Mouse (Mus musculus) kidney, postnatal 14 days (tissue): Measurements from ENCODE around the gene Spns2.

ENCODE experiments used
- DNase-seq: peaks from one replicate; pipeline ENCODE4 v3.0.0; 2022; ENCODE audit warnings: mixed read lengths

Gene Spns2

GRCm38 (mm10) chr11:72500139-72500538 lies 10.4 kb upstream of the Spns2 start:
- no peak for DNase-seq

GRCm38 (mm10) chr11:72497367-72497766 lies 7.7 kb upstream of the Spns2 start:
- DNase-seq, result no peak

GRCm38 (mm10) chr11:72496775-72497174 lies 7.1 kb upstream of the Spns2 start:
- no peak for DNase-seq

- no peak for DNase-seq
Observed at GRCm38 (mm10) chr11:72496066-72496465, 6.4 kb upstream of the Spns2 start.

GRCm38 (mm10) chr11:72494046-72494988 lies 4.6 kb upstream of the Spns2 start:
- DNase-seq, result peak; percentile 30

- no peak for DNase-seq
Observed at GRCm38 (mm10) chr11:72491130-72491960, 1.6 kb upstream of the Spns2 start.

- peak; percentile 30 for DNase-seq
Observed at GRCm38 (mm10) chr11:72489397-72489796, 307 bp downstream of the Spns2 start.

GRCm38 (mm10) chr11:72488753-72489271 lies 892 bp downstream of the Spns2 start:
- peak; percentile 49 for DNase-seq

GRCm38 (mm10) chr11:72487739-72488138 lies 2.0 kb downstream of the Spns2 start:
- DNase-seq, result no peak

- no peak for DNase-seq
Observed at GRCm38 (mm10) chr11:72487171-72487570, 2.5 kb downstream of the Spns2 start.

GRCm38 (mm10) chr11:72485960-72486359 lies 3.7 kb downstream of the Spns2 start:
- DNase-seq, result no peak

GRCm38 (mm10) chr11:72485157-72485556 lies 4.5 kb downstream of the Spns2 start:
- no peak for DNase-seq

GRCm38 (mm10) chr11:72484549-72484948 lies 5.2 kb downstream of the Spns2 start:
- peak; percentile 21 for DNase-seq

- no peak for DNase-seq
Observed at GRCm38 (mm10) chr11:72481952-72482351, 7.8 kb downstream of the Spns2 start.

- DNase-seq, result no peak
Observed at GRCm38 (mm10) chr11:72481313-72481712, 8.4 kb downstream of the Spns2 start.

GRCm38 (mm10) chr11:72479499-72479898 lies 10.2 kb downstream of the Spns2 start:
- DNase-seq, result no peak

- peak; percentile 53 for DNase-seq
Observed at GRCm38 (mm10) chr11:72478228-72478627, 11.5 kb downstream of the Spns2 start.

GRCm38 (mm10) chr11:72477653-72478052 lies 12.1 kb downstream of the Spns2 start:
- DNase-seq, result no peak

GRCm38 (mm10) chr11:72477182-72477581 lies 12.5 kb downstream of the Spns2 start:
- DNase-seq, result no peak

- no peak for DNase-seq
Observed at GRCm38 (mm10) chr11:72476074-72476625, 13.6 kb downstream of the Spns2 start.

GRCm38 (mm10) chr11:72475408-72475807 lies 14.3 kb downstream of the Spns2 start:
- no peak for DNase-seq

- no peak for DNase-seq
Observed at GRCm38 (mm10) chr11:72474926-72475325, 14.8 kb downstream of the Spns2 start.

GRCm38 (mm10) chr11:72473540-72473939 lies 16.2 kb downstream of the Spns2 start:
- DNase-seq, result no peak
